Mouse (Mus musculus): ENCODE measurements around the gene Cox7a2l. TPM values are rescaled to one million over a fixed set of nuclear protein-coding genes. Genes with fewer than 3 reads are reported as not detected.

Gene Cox7a2l
- total and polyA plus RNA-seq, 3 experiments, result 227 to 329 (median 278) TPM

DNA sequence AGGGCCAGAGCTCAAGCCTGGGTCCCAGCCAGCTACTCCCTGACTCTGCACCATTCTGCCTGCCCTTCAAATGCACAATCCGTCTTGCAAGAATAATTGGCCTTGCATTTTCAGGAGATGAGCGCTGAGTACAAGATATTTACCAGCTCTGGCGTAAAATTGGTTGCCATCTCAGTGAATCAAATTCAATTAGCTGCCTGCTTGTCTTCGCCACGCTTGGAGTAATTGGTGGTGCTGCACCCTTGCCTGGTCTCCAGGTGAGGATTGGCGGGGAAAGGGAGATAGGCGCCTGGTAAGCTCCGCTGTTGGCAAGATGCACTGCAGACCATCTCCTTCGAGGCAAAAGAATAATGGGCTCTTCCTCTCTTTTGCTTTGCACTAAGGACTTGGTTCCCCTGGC is 21.0 kb upstream of the Cox7a2l start:
- H3K36me3 ChIP-seq (ENCODE audit: control insufficient read depth, insufficient read depth, low read length), result no peaks in the 10 kb centered on the region
- no peak overlapping the region for H3K9ac ChIP-seq (ENCODE audit: low read depth, low read length)
- TF ChIP-seq POLR2A (IDR thresholded peaks at IDR 0.05; ENCODE audit: insufficient read depth, low read depth, low read length) (no peak), EP300 (IDR thresholded peaks at IDR 0.05; ENCODE audit: insufficient read depth, low read depth, low read length) (no peak), CTCF (IDR thresholded peaks at IDR 0.05) (no peak)
- no peaks in the 10 kb centered on the region for H3K79me2 ChIP-seq (replicated peaks; ENCODE audit: control insufficient read depth, insufficient read depth, low read length)
- WGBS, result 80% methylated on average over 9 of the region's 9 CpGs
- no peaks in the 10 kb centered on the region; the same call in 1 of the 2 replicates for H3K27me3 ChIP-seq (ENCODE audit: control insufficient read depth, insufficient read depth, low read length)
- H3K27ac ChIP-seq, result no peak overlapping the region
- no peak for DNase-seq
- intact Hi-C loops (cut with DNase I), result no loop called here
- no peaks in the 10 kb centered on the region for H3K4me1 ChIP-seq (ENCODE audit: control insufficient read depth, insufficient read depth, low read length)
- H3K4me3 ChIP-seq, result no peak overlapping the region

DNA sequence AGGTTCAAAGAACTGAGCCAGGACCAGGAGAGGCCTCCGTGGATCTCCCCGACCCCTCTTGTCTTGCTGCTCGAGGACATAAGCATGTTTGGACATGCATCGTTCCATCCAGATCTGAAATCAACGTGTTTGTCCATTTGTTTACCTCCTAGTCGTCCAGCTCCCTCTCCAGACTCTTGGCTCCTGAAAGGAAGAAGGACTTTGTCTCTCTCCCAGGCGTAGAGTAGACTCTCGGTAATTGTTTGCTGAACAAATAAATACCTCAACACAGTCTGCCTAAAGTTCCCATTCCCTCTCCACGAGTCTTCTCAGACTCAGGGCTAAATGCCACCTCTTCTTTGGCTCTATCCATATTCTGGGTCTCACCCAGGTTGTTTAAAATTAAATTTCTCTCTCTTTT is 16.0 kb upstream of the Cox7a2l start:
- H3K36me3 ChIP-seq (ENCODE audit: control insufficient read depth, insufficient read depth, low read length), result no peaks in the 10 kb centered on the region
- no peak overlapping the region for H3K27ac ChIP-seq
- DNase-seq, result no peak
- 74% methylated on average over 9 of the region's 9 CpGs for WGBS
- no peaks in the 10 kb centered on the region for H3K27me3 ChIP-seq (ENCODE audit: control insufficient read depth, insufficient read depth, low read length)
- no peak overlapping the region for H3K4me3 ChIP-seq
- peaks cover under 1% of the 10 kb centered on the region for H3K4me1 ChIP-seq (ENCODE audit: control insufficient read depth, insufficient read depth, low read length)
- no peaks in the 10 kb centered on the region for H3K79me2 ChIP-seq (replicated peaks; ENCODE audit: control insufficient read depth, insufficient read depth, low read length)
- TF ChIP-seq EP300 (IDR thresholded peaks at IDR 0.05; ENCODE audit: insufficient read depth, low read depth, low read length) (no peak), CTCF (IDR thresholded peaks at IDR 0.05) (no peak), POLR2A (IDR thresholded peaks at IDR 0.05; ENCODE audit: insufficient read depth, low read depth, low read length) (no peak)
- intact Hi-C loops (cut with DNase I), result no loop called here
- no peak overlapping the region for H3K9ac ChIP-seq (ENCODE audit: low read depth, low read length)

DNA sequence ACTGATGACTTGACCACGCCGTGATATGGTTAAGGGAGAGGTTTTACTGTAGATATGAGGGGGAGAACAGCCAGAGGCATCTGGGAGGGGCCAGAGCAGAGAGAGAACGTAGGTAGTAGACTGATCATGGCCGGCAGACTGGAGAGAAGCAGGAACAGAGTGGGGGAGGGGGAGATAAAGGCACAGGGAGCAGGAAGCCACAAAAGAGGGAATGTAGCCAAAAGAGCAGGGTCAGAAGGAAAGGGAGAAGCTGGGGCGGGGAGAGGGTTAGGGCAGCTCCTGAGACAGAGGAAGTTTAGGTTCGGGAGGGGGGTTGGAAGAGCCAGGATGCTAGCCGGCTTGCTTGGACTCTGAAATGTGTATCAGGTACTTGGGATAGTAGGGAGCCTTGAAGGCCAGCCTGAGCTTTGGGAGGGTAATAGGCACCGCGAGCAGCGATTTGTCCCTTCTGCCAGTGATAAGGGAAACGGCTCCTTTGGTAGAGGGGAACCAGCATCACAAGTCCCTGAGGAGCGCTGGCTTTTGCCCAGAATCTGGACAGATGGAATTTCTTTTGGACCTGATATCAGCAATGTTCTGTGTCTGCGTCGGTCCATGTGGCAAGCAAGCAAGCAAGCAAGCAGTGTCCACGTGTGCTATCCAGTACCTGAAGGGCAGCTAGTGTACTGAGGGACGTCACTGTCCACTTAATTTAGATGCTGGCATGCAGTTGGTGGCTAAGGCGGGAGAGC is 10.7 kb upstream of the Cox7a2l start:
- 8% methylated on average over 17 of the region's 17 CpGs for WGBS
- H3K9ac ChIP-seq (ENCODE audit: low read depth, low read length), result peak overlapping the region; percentile 25; the same call in 1 of the 2 replicates
- peak; percentile 36 to 44 for DNase-seq

DNA sequence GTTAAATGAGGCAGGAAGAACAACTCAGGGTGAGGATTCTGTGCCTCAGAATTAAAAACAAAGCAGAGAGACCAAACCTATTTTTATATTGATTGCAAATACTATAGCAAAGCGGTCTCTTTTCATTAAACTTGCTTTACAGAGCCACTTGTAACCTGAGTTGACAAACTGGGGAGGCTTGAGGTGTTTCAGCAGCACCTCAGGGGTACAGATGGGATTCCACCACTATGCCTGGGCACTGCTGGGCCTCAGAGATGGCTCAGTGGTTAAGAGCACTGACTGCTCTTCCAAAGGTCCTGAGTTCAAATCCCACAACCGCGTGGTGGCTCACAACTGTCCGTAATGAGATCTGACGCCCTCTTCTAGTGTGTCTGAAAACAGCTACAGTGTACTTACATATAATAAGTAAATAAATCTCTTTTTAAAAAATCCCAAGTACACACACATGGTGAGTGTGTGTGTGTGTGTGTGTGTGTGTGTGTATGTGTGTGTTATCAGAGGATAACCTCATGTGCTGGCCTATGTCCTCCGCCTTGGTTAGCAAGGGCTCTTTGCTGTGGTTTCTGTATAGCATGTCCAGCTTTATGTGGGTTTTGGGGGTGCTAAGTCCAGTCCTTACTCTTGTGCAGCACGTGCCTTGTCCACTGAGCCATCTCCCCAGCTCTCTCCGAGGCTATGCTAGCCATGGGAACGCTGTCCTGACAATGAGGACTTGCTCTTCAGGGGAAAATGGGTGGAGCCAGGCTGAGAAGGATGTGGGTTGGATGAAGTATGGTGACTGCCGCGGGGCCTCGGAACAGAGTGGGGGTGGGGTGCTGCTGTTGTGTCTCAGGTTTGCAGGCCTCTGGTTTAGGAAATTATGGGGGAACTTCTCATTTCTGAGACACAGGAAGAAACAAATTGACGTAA is 9.7 kb upstream of the Cox7a2l start:
- peak overlapping the region; percentile 40 for H3K4me3 ChIP-seq
- H3K36me3 ChIP-seq (ENCODE audit: control insufficient read depth, insufficient read depth, low read length), result no peaks in the 10 kb centered on the region
- no peak for TF ChIP-seq EP300 (IDR thresholded peaks at IDR 0.05; ENCODE audit: insufficient read depth, low read depth, low read length)
- TF ChIP-seq CTCF (IDR thresholded peaks at IDR 0.05), result no peak
- no peak for TF ChIP-seq POLR2A (IDR thresholded peaks at IDR 0.05; ENCODE audit: insufficient read depth, low read depth, low read length)
- 46% methylated on average over 13 of the region's 13 CpGs for WGBS
- intact Hi-C loops (cut with DNase I), result no loop called here
- H3K9ac ChIP-seq (ENCODE audit: low read depth, low read length), result no peak overlapping the region
- peak; percentile 36 to 45 for DNase-seq
- H3K27ac ChIP-seq, result peak overlapping the region; percentile 41; the same call in 1 of the 2 replicates
- no peaks in the 10 kb centered on the region for H3K79me2 ChIP-seq (replicated peaks; ENCODE audit: control insufficient read depth, insufficient read depth, low read length)
- H3K27me3 ChIP-seq (ENCODE audit: control insufficient read depth, insufficient read depth, low read length), result no peaks in the 10 kb centered on the region
- peaks cover 3% of the 10 kb centered on the region for H3K4me1 ChIP-seq (ENCODE audit: control insufficient read depth, insufficient read depth, low read length)

More for the DNA sequence above, 10.7 kb upstream of the Cox7a2l start:
- Histone ChIP-seq H3K4me3 (peak overlapping the region; percentile 40), H3K36me3 (ENCODE audit: control insufficient read depth, insufficient read depth, low read length) (no peaks in the 10 kb centered on the region), H3K4me1 (ENCODE audit: control insufficient read depth, insufficient read depth, low read length) (peaks cover 3% of the 10 kb centered on the region), H3K27me3 (ENCODE audit: control insufficient read depth, insufficient read depth, low read length) (no peaks in the 10 kb centered on the region), H3K27ac (peak overlapping the region; percentile 41; the same call in 1 of the 2 replicates), H3K79me2 (replicated peaks; ENCODE audit: control insufficient read depth, insufficient read depth, low read length) (no peaks in the 10 kb centered on the region)
- no peak for TF ChIP-seq EP300 (IDR thresholded peaks at IDR 0.05; ENCODE audit: insufficient read depth, low read depth, low read length)
- intact Hi-C loops (cut with DNase I), result no loop called here

DNA sequence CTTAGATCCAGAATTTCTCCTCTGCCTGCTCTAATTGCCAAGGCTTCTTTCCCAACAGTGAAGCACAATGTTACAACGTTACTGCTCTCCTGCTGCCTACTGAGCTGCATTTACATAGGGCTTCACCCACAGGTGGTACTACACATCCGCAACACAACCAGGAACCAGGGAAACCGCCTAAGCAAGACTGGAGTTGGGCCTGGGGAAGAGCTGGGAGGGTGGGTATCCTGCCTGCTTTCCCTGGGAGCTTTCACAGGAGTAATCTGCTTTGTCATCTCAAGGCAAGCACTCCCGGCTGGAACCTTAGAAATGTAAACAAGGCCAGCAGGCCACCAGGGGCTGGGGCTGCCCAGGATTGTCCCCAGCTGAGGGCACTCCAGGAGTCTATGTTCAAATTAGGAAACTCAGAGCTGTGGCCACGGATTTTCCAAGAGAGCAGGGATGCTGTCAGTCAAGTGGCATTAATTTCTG is 9.0 kb upstream of the Cox7a2l start:
- Histone ChIP-seq H3K9ac (ENCODE audit: low read depth, low read length) (no peak overlapping the region), H3K4me1 (ENCODE audit: control insufficient read depth, insufficient read depth, low read length) (peaks cover 3% of the 10 kb centered on the region), H3K4me3 (no peak overlapping the region), H3K27me3 (ENCODE audit: control insufficient read depth, insufficient read depth, low read length) (no peaks in the 10 kb centered on the region), H3K36me3 (ENCODE audit: control insufficient read depth, insufficient read depth, low read length) (no peaks in the 10 kb centered on the region), H3K79me2 (replicated peaks; ENCODE audit: control insufficient read depth, insufficient read depth, low read length) (no peaks in the 10 kb centered on the region), H3K27ac (no peak overlapping the region)
- no peak for TF ChIP-seq POLR2A (IDR thresholded peaks at IDR 0.05; ENCODE audit: insufficient read depth, low read depth, low read length)
- TF ChIP-seq EP300 (IDR thresholded peaks at IDR 0.05; ENCODE audit: insufficient read depth, low read depth, low read length), result no peak
- TF ChIP-seq CTCF (IDR thresholded peaks at IDR 0.05), result no peak
- intact Hi-C loops (cut with DNase I), result no loop called here
- WGBS, result 43% methylated on average over 5 of the region's 5 CpGs
- DNase-seq, result no peak

All from heart, adult 2 months (tissue).